Mouse (Mus musculus) MEL (cell line): ENCODE results near the gene Med15. TPM values are rescaled to one million over a fixed set of nuclear protein-coding genes. Genes with fewer than 3 reads are reported as not detected.

Experiments
- DNase-seq: peaks from one replicate; pipeline ENCODE4 v3.0.0; 2011; ENCODE audit warnings: low read depth, low spot score
- H3K27ac ChIP-seq: 2 replicates; pipeline ENCODE4 v1.5.1; 2012; ENCODE audit warnings: low read depth, mild to moderate bottlenecking, control low read depth, low read length, moderate library complexity; ENCODE audit not compliant: control insufficient read depth
- H3K27me3 ChIP-seq, 2 experiments: fragments of 150-350 bp in 1 of 2; sonication (generic) in 1 of 2; 2 replicates each; pipeline ENCODE4 v1.6.1; 2012; ENCODE audit warnings: low read length in 2 of 2, mild to moderate bottlenecking in 2 of 2, improper control_type of control experiment in 1 of 2, moderate library complexity in 1 of 2; ENCODE audit not compliant: insufficient read depth in 2 of 2, control insufficient read depth in 1 of 2
- H3K36me3 ChIP-seq, 2 experiments: 2 replicates each; pipeline ENCODE4 v1.6.1; 2012 to 2014; ENCODE audit warnings: low read length in 2 of 2, improper control_type of control experiment in 1 of 2, inconsistent platforms in 1 of 2, mild to moderate bottlenecking in 1 of 2; ENCODE audit not compliant: insufficient read depth in 2 of 2, control insufficient read depth in 1 of 2
- H3K4me1 ChIP-seq, 2 experiments: fragments of 150-350 bp in 1 of 2; sonication (generic) in 1 of 2; 2 replicates each; pipeline ENCODE4 v1.6.1; 2012; ENCODE audit warnings: low read length in 2 of 2, improper control_type of control experiment in 1 of 2, mild to moderate bottlenecking in 1 of 2; ENCODE audit not compliant: insufficient read depth in 2 of 2, control insufficient read depth in 1 of 2
- H3K4me3 ChIP-seq, 2 experiments: fragments of 150-350 bp in 1 of 2; sonication (generic) in 1 of 2; 2 replicates each; pipeline ENCODE4 v1.5.1; 2012; ENCODE audit warnings: low read depth in 2 of 2, low read length in 2 of 2, mild to moderate bottlenecking in 2 of 2, moderate library complexity in 2 of 2, control low read depth in 1 of 2, improper control_type of control experiment in 1 of 2; ENCODE audit not compliant: control insufficient read depth in 1 of 2, insufficient read depth in 1 of 2
- H3K79me2 ChIP-seq: 2 replicates; pipeline ENCODE4 v1.6.1; 2012; ENCODE audit warnings: mild to moderate bottlenecking, low read length, moderate library complexity; ENCODE audit not compliant: control insufficient read depth, poor library complexity, insufficient read depth
- H3K9ac ChIP-seq: 2 replicates; pipeline ENCODE4 v1.6.1; 2012; ENCODE audit warnings: low read depth, mild to moderate bottlenecking, control low read depth, low read length, moderate library complexity; ENCODE audit not compliant: control insufficient read depth, poor library complexity, severe bottlenecking
- H3K9me3 ChIP-seq: fragments of 150-350 bp; sonication (generic); replicated peaks from 2 replicates; pipeline ENCODE4 v1.6.1; 2012; ENCODE audit warnings: mild to moderate bottlenecking, low read length, improper control_type of control experiment, moderate library complexity; ENCODE audit not compliant: insufficient read depth
- CHD1 ChIP-seq: IDR thresholded peaks from 2 replicates; pipeline ENCODE4 v1.6.1; 2012; ENCODE audit warnings: low read depth, mild to moderate bottlenecking, inconsistent platforms, low read length, improper control_type of control experiment
- CTCF ChIP-seq, 3 experiments: IDR thresholded peaks in 2 of 3; conservative IDR thresholded peaks in 1 of 3; 2 replicates each; pipeline ENCODE4 v1.5.1; 2011 to 2012; ENCODE audit warnings: low read length in 3 of 3, low read depth in 2 of 3, mild to moderate bottlenecking in 2 of 3, improper control_type of control experiment in 1 of 3, inconsistent platforms in 1 of 3, mixed read lengths in 1 of 3, moderate library complexity in 1 of 3; ENCODE audit not compliant: control insufficient read depth in 1 of 3, insufficient read depth in 1 of 3, poor library complexity in 1 of 3, severe bottlenecking in 1 of 3
- E2F4 ChIP-seq: IDR thresholded peaks from 2 replicates; pipeline ENCODE4 v1.6.1; 2011; ENCODE audit warnings: low read depth, low read length, improper control_type of control experiment, borderline replicate concordance
- GABPA ChIP-seq: IDR thresholded peaks from 2 replicates; pipeline ENCODE4 v1.6.1; 2012; ENCODE audit warnings: low read depth, mild to moderate bottlenecking, inconsistent platforms, low read length, improper control_type of control experiment, moderate library complexity
- GATA1 ChIP-seq: IDR thresholded peaks from 2 replicates; pipeline ENCODE4 v1.6.1; 2011; ENCODE audit warnings: low read depth, low read length, improper control_type of control experiment
- KAT2A ChIP-seq: conservative IDR thresholded peaks from 2 replicates; pipeline ENCODE4 v1.6.1; 2012; ENCODE audit warnings: low read depth, low read length, improper control_type of control experiment, inconsistent platforms
- MAX ChIP-seq: IDR thresholded peaks from 2 replicates; pipeline ENCODE4 v1.6.1; 2011; ENCODE audit warnings: low read length, improper control_type of control experiment
- MAZ ChIP-seq: IDR thresholded peaks from 2 replicates; pipeline ENCODE4 v1.6.1; 2012; ENCODE audit warnings: low read depth, mild to moderate bottlenecking, inconsistent platforms, low read length, improper control_type of control experiment
- MEF2A ChIP-seq: IDR thresholded peaks from 2 replicates; pipeline ENCODE4 v1.6.1; 2014; ENCODE audit warnings: low read depth, mild to moderate bottlenecking, inconsistent platforms, low read length, improper control_type of control experiment; ENCODE audit not compliant: poor library complexity, insufficient replicate concordance, severe bottlenecking; ENCODE audit errors: extremely low read depth
- MXI1 ChIP-seq: IDR thresholded peaks from 2 replicates; pipeline ENCODE4 v1.6.1; 2011; ENCODE audit warnings: mild to moderate bottlenecking, low read depth, low read length, improper control_type of control experiment
- MYC ChIP-seq: IDR thresholded peaks from 2 replicates; pipeline ENCODE4 v1.6.1; 2011; ENCODE audit warnings: low read depth, mild to moderate bottlenecking, low read length, improper control_type of control experiment, moderate library complexity
- NELFE ChIP-seq: IDR thresholded peaks from 2 replicates; pipeline ENCODE4 v1.6.1; 2011; ENCODE audit warnings: low read depth, low read length, improper control_type of control experiment
- POLR2A ChIP-seq, 2 experiments: IDR thresholded peaks; 2 replicates each; pipeline ENCODE4 v1.6.1; 2011 to 2012; ENCODE audit warnings: low read length in 2 of 2, mild to moderate bottlenecking in 2 of 2, control low read depth in 1 of 2, improper control_type of control experiment in 1 of 2, low read depth in 1 of 2, moderate library complexity in 1 of 2; ENCODE audit not compliant: control insufficient read depth in 1 of 2, insufficient read depth in 1 of 2, poor library complexity in 1 of 2
- POLR2AphosphoS2 ChIP-seq: IDR thresholded peaks from 2 replicates; pipeline ENCODE4 v1.6.1; 2011; ENCODE audit warnings: low read length, improper control_type of control experiment
- POLR2AphosphoS5 ChIP-seq: IDR thresholded peaks from 2 replicates; pipeline ENCODE4 v1.6.1; 2012; ENCODE audit warnings: low read depth, borderline replicate concordance, mild to moderate bottlenecking, inconsistent platforms, low read length, moderate library complexity, mixed read lengths
- RAD21 ChIP-seq: IDR thresholded peaks from 2 replicates; pipeline ENCODE4 v1.6.1; 2011; ENCODE audit warnings: mild to moderate bottlenecking, low read depth, low read length, improper control_type of control experiment
- SIN3A ChIP-seq: IDR thresholded peaks from 2 replicates; pipeline ENCODE4 v1.6.1; 2012; ENCODE audit warnings: low read length, improper control_type of control experiment, inconsistent platforms
- SMC3 ChIP-seq: IDR thresholded peaks from 2 replicates; pipeline ENCODE4 v1.6.1; 2011; ENCODE audit warnings: low read depth, low read length, improper control_type of control experiment
- TAL1 ChIP-seq: IDR thresholded peaks from 2 replicates; pipeline ENCODE4 v1.6.1; 2012; ENCODE audit warnings: mild to moderate bottlenecking, inconsistent platforms, low read length, moderate library complexity, mixed read lengths
- TBP ChIP-seq: IDR thresholded peaks from 2 replicates; pipeline ENCODE4 v1.8.0; 2011; ENCODE audit warnings: low read depth, low read length, improper control_type of control experiment
- USF1 ChIP-seq: IDR thresholded peaks from 2 replicates; pipeline ENCODE4 v1.6.1; 2014; ENCODE audit warnings: low read depth, mild to moderate bottlenecking, inconsistent platforms, low read length, improper control_type of control experiment, moderate library complexity
- ZKSCAN1 ChIP-seq: IDR thresholded peaks from 2 replicates; pipeline ENCODE4 v1.6.1; 2012; ENCODE audit warnings: low read depth, mild to moderate bottlenecking, inconsistent platforms, low read length, improper control_type of control experiment, moderate library complexity
- ZNF384 ChIP-seq: IDR thresholded peaks from 2 replicates; pipeline ENCODE4 v1.6.1; 2012; ENCODE audit warnings: low read depth, mild to moderate bottlenecking, inconsistent platforms, low read length, improper control_type of control experiment
- polyA plus RNA-seq, 2 experiments: library from polyadenylated mRNA; stranded (reverse) in 1 of 2; unstranded in 1 of 2; fragments of >175 nt in 1 of 2; fragments of >200 nt in 1 of 2; gene quantifications; 2 replicates each; pipeline versions ENCODE4 v1.2.1 to v1.2.4; 2012; ENCODE audit warnings: low replicate concordance in 2 of 2, low read depth in 1 of 2; ENCODE audit not compliant: insufficient read length in 2 of 2, insufficient read depth in 1 of 2, missing spikeins in 1 of 2
- total RNA-seq: library from RNA; depleted of rRNA; stranded (reverse); fragments of 300-350 nt; gene quantifications from 2 replicates; pipeline ENCODE4 v1.2.3, GENCODE M21; 2012

The Med15 gene
- total and polyA plus RNA-seq, 3 experiments, result 25.9 to 62.0 TPM; not detected in 1

DNA sequence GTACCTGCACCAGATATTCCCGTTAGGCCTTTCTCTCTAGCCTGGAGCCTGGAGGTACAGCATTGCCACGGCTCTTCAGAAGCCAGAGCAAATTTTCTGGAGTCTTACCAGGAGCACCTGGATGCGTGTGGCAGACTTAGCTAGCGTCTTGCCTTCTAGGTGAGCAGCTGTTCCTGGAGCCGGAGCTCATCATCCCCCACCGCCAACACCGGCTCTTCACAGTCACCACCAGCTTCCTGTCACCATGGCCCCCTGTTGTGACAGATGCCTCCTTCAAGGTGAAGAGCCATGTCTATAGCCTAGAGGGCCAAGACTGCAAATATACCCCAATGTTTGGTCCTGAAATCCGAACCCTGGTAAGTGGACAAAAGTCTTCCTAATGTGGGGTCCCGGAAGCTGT, 92.0 kb downstream of the Med15 start:
- Histone ChIP-seq H3K9me3 (no peaks in the 10 kb centered on the region), H3K27ac (no peak overlapping the region), H3K9ac (no peak overlapping the region), H3K4me3 (no peak overlapping the region), H3K36me3 (peaks cover 8 to 19% of the 10 kb centered on the region in 2 experiments; a peak in 3 of 4 replicates), H3K79me2 (no peaks in the 10 kb centered on the region), H3K27me3 (no peaks in the 10 kb centered on the region), H3K4me1 (peaks cover 7 to 23% of the 10 kb centered on the region in 2 experiments)
- TF ChIP-seq CHD1 (no peak), RAD21 (no peak), MEF2A (no peak), POLR2A (IDR thresholded peaks at IDR 0.05; ENCODE audit: control insufficient read depth in 1 of 2, insufficient read depth in 1 of 2, low read depth in 1 of 2, low read length in 2 of 2, poor library complexity in 1 of 2) (no peak), MAZ (no peak), ZKSCAN1 (no peak), POLR2AphosphoS5 (no peak), MAX (no peak), ZNF384 (no peak), USF1 (no peak), TAL1 (no peak), CTCF (IDR thresholded peaks at IDR 0.05 in 2 of 3, conservative IDR thresholded peaks at IDR 0.05 in 1 of 3; ENCODE audit: control insufficient read depth in 1 of 3, insufficient read depth in 1 of 3, low read depth in 2 of 3, low read length in 3 of 3, poor library complexity in 1 of 3, severe bottlenecking in 1 of 3) (no peak), SMC3 (no peak), GATA1 (no peak), TBP (no peak)
- DNase-seq, result no peak

DNA sequence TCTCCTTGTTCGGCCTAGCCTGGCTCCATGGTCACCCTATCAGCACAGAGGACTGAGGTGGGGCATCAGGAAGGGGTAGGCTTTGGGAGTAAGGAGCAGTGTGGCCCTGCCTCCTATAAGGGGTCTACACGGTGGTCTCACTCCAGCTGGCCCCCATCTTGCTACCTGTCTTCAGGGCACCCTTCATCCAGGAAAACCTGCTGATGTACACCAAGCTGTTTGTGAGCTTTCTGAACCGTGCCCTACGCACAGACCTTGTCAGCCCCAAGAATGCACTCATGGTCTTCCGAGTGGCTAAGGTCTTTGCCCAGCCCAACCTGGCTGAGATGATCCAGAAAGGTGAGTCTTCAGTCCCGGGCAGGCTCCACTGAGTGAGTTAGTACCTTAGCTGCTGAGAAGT, 92.7 kb downstream of the Med15 start:
- Histone ChIP-seq H3K27me3 (no peaks in the 10 kb centered on the region), H3K4me1 (peaks cover 7 to 23% of the 10 kb centered on the region in 2 experiments), H3K4me3 (no peak overlapping the region), H3K9ac (no peak overlapping the region), H3K79me2 (no peaks in the 10 kb centered on the region), H3K36me3 (peaks cover 8 to 19% of the 10 kb centered on the region in 2 experiments; a peak in 3 of 4 replicates), H3K27ac (no peak overlapping the region), H3K9me3 (no peaks in the 10 kb centered on the region)
- no peak for DNase-seq
- TF ChIP-seq MXI1, result no peak
- no peak for TF ChIP-seq NELFE
- TF ChIP-seq E2F4, result no peak
- TF ChIP-seq GABPA, result no peak
- TF ChIP-seq KAT2A, result no peak
- TF ChIP-seq MYC, result no peak
- no peak for TF ChIP-seq SIN3A
- TF ChIP-seq POLR2AphosphoS2, result no peak
